Mouse (Mus musculus) erythroblast, embryonic 14.5 days (primary cell): ENCODE measurements around the gene Ptpru.

Experiments
- GATA1 ChIP-seq: IDR thresholded peaks from 2 replicates; pipeline ENCODE4 v1.6.1; 2012; ENCODE audit warnings: low read length, inconsistent platforms, mixed read lengths
- TAL1 ChIP-seq: IDR thresholded peaks from 3 replicates; pipeline ENCODE4 v1.6.1; 2012; ENCODE audit warnings: low read length, inconsistent platforms, mixed read lengths

DNA sequence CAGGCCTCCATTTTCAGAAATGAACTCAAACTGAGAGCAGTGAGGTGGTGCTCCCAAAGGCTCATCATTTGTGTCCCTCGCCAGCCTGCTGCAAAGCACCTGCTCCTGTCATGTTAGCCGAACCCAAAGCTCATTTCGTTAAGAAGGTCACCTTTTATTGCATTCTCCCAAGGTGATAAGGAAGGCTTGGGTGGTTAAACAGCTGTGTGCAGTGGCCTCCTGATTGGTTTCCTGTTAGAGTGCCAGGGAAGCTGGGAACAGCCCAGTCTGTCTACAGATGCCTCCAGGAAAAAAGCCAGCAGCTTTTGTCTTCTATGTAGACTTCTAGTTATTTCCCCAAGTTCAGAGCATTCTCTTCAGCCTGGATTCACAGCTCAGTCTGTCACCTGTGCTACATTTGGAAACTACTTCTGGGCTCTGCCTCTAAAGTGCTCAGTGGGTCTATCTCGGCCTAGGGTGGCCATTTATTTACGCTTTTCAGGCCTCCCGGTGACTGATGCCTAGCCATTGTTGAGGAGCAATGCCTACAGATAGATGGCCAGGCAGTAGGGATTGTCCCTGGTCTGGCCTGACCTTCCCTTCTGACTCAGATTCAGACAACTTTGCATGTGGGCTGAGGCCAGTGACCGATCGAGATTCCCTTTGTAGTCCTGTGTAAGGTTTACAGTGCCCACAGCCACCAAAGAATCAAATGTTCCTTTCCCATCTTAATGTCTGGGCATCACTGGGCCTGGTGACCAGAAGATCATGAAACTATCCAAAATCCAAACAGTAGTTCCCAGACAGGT is 8.1 kb upstream of the Ptpru start:
- no peak for TF ChIP-seq TAL1
- no peak for TF ChIP-seq GATA1
